Mouse (Mus musculus) heart, adult 8-10 months (tissue): ENCODE measurements around the gene Als2cr12. TPM values are rescaled to one million over a fixed set of nuclear protein-coding genes. Genes with fewer than 3 reads are reported as not detected.
A peak's percentile ranks its signal among the peaks of the same experiment; 100 is the strongest.
"Not testable (repeated sequence)": the region's sequence is repeated elsewhere in the genome, so short reads cannot be mapped to it uniquely, and the experiment has no call there.

ENCODE experiments used
- DNase-seq: peaks from one replicate; pipeline ENCODE4 v3.0.0; 2022; ENCODE audit warnings: low spot score
- total RNA-seq, 4 experiments: library from RNA; stranded (reverse); gene quantifications; 2 replicates each; pipeline ENCODE4 v1.2.4; 2022

Gene Als2cr12
- total RNA-seq, 4 experiments from 2014 or later: not detected

DNA sequence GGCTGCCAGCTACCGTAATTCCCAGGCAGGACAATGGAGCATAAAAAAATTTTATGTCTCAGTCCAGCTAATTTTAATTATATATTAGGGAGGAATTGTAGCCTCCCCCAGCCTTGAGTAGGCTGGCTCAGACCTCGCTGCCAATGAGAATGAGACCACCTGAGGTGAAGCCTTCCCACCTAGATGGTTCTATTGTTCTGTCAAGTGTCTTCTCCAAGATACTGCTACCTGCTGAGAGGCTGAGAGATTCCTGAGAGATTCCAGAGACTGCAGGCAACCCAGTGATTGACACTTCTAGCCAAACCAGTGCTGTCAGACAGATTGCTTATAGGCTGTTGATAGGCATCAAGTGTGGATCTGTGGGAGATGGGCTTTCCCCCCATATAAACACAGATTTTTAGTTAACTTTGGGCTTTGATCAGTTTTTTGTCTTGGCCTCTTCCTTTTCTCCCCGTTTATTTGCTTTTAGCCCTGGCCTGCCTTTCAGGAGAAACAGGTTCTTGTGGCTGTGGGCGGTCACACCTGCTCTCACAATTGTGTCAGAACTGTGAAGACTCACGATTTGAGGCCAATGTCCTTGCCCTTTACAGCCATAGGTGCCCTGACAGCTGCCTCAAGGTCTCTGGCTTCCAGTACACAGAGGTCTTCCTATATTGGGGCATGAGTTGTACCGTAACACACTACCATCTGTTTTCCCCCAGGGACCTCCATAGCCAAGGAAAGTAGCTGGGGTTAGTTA lies 5.6 kb downstream of the Als2cr12 start:
- DNase-seq: no peak

DNA sequence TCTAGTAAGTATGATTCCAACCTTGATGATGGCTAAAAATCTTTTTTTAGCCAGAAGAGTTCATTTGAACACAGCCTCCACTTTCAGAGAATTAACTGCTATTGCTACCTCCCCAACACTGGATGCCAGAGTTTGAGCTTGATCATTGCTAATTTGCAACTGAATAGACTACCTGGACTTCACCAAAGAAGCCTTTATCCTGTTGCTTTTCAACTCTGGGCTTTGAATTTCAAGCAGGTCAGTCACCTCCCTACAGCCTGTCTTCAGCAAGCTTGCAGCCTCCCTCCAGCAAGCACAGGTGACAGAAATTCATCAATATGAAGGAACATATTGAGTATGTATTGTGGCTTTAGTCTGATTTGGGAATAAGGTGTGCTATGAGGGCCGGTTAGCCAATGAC lies 6.4 kb downstream of the Als2cr12 start:
- DNase-seq: no peak

DNA sequence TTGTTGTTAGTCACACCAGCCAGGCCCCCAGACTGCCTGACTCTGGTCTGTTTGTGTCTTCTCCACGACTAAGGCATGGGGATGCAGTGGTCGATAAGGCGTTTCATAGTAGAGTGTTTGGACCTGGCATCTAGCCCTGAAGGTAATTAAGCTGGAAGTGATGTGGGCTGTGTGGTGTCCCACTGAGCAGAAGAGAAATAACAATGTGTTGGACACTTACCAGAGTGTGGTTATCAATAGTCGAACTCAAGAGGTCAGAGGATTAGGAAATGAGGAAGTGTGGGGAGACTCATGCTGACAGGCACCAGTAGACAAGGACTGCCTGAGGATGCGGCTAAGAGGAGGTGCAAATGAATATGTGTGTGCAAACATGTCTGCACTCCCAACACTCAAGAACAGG lies 17.4 kb downstream of the Als2cr12 start:
- not testable (repeated sequence) for DNase-seq

DNA sequence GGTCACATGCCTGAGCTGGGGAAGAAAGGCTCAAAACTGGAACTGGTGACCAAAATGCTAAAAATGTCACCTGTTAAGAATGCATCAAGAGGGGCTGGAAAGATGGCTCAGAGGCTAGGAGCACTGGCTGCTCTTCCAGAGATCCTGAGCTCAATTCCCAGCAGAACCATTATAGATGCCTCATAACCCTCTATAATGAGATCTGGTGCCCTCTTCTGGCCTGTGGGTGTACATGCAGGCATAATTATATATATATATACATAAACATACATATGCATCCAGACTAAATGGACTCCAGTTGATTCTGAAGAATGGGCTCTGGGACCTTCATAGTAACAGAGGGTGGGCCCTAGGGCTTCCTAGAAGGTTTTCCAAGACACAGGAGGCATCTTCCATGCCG lies 18.2 kb downstream of the Als2cr12 start:
- DNase-seq: peak; percentile 28

DNA sequence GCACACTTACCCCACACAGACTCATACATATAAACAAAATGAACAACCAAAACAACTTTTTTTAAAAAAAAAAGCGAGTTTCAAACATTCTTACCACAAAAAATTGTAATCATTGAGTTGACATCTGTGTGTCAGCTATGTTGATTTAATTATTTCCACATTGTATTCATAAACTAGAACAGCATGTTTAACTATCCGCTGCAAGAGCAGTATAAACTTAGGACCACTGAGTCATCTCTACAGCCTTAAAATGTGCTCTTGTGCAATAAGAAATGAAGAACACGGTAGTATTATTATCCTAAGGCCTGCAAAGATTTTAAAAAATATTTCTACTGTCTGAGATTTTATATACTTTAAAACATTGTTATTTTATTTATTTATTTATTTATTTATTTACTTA lies 20.8 kb downstream of the Als2cr12 start:
- no peak for DNase-seq

DNA sequence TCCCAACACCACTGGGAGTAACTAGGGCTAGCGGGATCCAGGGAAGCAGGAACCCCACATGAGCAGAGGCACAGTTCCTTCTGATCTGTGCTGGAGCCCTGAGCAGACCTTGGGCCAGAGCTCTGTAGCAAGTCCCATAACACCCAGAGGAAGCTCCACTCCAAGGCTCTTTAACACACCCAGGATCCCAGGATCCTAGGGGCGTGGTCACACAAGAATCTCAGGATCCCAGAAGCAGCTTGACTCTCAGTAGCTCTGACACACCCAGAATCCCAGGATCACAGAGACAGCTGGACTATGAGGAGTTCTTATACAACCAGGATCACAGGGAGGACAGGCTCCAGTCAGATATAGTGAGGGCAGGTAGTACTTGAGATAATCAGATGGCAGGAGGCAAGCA lies 23.7 kb downstream of the Als2cr12 start:
- no peak for DNase-seq

DNA sequence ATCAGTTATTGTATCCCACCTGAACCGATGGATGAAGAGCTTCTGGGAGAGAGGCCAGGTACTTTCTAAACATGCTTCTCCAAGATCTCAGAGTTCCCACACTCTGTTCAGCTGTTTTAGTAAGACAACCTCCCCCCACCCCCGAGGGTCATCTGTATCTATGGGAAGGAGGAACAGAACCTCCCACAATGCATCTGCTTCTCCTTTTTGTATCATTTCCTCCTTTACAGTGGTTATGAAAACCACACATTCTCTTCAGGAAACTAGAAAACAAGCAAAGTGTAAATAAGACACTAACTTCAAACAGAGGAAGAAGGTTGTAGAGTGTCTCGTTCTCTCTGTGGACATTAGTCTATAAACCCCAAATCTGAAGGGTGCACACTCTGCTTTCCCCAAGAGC lies 26.2 kb downstream of the Als2cr12 start:
- DNase-seq: not testable (repeated sequence)

DNA sequence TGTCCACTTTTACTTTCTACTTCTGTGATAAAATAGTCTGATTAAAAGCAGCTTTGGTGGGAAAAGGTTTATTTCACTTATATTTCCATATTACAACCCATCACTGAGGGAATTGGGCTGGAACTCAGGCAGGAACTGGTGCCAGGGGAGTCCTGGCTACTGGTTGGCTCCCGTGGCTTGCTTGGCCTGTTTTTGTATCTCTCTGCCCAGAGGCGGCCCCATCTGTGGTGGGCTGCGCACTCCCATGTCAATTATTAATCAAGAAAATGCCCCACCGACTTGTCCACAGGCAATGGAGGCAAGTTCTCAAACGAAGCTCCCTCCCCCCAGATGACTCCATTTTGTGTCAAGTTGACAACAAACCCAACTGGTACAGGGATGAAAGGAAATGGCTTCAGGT lies 27.6 kb downstream of the Als2cr12 start:
- no peak for DNase-seq

DNA sequence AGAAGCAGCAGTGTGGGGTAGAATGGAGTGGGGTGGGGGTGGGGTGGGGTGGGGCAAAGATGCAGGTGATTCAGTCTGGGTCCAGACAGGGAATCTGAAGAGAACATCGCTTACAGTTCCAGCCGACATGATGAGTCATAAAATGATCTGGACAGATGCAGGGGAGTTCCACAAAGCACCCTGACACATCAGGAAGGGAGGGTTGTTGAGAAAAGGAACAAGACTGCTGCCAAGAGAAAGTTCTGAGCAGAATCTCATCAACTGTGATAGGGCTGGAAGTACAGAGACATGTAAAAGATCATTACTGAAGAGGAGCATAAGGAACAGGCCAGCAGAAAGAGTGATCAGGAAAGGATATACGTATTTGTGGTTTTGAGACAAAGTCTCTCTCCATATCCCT lies 32.4 kb downstream of the Als2cr12 start:
- not testable (repeated sequence) for DNase-seq

DNA sequence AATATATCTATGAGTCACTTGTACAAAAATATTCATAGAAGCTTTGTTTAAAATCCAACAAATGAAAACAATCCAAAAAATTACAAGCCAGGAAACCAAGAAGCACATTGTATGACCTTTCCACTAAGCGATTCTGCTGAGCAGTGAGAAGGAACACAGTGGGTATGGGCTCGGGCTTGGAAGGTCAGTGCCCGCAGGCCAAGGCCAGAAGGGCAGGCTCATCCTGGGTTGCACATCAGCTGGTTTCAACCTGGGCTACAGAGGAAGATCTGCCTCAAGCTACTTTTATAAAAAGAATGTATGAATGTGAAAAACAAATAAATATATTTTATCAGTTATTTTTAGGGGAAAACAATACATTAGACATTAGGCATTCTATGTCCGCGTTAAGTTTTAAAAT lies 33.1 kb downstream of the Als2cr12 start:
- not testable (repeated sequence) for DNase-seq

DNA sequence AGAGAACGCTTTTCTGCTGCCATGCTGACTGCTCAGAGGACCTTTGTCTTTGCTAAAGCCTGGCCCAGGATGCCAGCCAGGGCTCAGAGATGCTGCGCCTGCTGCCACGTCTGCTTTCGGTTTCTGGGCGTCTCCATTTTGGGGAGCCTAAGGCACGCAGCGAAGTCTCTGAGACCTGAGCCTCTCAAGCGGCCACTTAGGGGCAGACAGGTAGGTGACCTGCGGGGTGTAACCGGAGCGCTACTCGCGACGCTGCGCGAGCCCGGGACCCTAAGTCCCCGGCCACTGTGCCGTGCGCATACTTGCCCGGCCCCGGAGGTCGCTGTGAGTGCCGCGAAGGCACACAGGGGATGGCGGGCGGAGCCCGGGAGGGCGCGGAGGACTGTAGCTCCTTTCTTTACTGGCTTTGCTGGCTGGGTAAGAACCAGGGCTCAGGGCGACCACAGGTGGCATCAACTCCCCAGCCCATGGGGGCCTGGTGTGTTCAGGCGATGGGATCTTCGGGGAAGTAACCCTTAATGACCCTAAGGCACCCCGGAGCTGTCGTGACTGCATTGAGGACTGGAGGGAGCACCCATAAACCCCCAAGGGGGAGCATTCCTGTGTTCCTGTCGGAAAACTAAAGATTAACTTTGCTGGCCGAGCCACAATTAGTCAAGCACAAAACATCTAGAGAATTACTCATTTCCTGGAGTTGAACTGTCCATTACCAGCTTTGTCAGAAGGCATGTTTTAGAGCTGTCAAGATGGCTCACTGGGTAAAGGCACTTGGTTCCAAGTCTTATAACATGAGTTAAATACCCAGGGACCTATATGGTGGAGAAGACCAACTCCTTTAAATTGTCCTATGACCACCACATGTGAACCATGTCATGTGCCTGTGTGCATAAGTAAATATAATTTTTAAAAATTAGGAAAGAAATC lies 43.0 kb downstream of the Als2cr12 start:
- DNase-seq: peak; percentile 56

DNA sequence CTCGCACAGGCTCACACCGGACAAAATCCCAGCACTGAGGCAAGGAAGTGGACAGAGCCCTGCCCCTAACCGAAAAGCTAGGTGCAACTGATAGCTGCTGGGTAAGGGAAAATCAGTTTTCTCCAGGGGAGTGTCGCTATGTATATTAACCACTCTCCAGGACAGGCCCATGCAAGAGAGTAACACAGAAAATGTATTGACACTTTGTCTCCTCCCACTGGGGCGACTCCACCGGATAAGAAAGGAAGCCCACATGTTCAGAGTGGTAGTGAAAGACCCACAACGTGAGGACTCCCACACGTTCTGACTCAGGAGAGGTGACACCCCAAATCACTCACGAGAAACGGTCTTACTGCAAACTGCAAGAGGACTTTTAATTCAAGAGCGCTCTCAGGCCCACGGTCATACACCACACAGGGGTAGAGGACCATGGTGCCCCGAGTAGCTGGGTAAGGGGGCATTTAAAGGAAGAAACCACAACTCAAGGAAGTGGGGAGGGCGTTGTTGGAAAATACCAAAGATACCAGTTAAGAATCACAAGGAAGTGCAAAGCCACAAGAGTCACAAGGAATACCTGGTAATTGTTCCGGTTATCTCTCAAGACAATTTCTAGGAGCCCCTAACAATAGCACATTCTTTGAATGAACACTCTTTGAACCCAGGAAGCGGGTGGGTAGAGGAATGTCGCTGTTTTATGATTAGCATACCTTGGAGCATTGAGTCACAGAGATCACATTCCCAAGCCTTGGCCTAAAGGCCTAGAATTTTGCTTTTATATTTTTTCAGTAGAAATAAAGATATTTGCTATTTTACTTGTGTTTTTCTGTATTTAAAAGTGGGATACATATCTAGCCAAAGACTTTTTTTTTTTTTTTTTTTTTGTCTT lies 44.0 kb downstream of the Als2cr12 start:
- DNase-seq: not testable (repeated sequence)

DNA sequence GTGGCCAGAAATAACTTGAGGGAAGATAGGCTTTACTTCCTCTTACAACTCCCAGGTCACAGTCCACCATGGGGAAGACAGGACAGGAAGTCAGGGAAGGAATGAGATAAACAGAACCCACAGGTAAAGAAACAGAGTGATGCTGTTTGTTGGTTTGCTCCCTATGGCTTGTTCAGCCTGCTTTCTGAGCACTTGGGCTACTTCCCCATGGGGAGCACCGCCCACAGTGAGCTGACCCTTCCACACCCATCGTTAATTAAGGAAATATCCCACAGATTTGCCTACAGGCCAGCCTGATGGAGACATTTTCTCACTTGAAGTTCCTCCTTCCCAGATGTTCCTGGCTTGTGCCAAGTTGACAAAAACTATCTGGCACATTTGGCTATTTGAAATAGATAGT lies 66.9 kb downstream of the Als2cr12 start:
- not testable (repeated sequence) for DNase-seq

DNA sequence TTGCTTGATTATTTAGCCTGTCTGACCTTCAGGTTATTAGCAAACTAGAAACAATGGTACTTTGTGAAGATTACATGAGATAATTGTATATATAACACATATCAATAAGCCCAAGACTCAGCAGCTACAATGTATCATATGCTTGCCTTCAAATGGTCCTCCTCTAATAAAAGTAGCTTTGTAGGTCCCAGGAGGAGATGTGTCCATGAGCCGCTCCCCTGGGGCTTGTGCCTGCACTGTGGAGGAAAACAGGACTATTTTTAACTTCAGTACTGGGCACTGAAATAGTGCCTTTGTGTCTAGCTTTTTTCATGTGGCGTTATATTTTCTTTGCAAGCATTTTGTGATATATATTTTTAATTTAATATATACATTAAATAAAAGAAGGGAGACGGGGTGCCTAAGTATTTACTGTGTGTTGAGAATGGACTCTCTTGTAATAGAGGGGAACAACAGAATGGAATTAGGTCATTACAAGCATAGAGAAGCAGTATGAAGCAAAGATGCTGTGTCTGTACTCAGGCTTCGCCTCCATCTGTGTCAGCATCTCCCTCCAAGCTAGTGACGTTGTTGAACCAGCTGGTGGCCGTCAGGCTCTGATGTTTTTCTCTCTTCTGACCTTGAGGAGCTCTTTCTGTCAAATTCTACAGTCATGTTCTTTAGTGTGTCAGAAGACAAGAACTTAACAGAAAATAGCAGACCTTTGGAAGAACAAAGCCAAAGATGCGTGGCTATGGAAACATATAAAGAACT lies 73.6 kb downstream of the Als2cr12 start:
- DNase-seq: peak; percentile 25

DNA sequence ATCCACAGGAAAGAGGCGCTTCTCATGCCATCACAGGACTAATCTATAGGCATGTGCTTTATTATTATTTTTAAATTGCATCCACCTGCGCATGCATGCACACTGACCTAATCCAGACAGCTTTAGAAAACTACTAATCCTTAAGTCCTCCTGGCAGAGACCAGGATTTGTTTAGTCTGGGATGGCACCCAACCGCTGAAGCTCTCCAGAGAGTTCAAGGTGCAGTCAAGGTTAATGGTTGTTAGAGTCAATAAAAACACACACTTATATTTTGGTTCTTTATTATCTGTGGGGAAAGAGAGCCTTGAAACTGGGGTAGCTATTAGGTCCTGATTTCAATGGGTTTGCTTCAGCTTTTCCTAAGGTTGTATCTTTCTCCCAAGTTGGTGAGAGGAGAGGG lies 74.5 kb downstream of the Als2cr12 start:
- no peak for DNase-seq

DNA sequence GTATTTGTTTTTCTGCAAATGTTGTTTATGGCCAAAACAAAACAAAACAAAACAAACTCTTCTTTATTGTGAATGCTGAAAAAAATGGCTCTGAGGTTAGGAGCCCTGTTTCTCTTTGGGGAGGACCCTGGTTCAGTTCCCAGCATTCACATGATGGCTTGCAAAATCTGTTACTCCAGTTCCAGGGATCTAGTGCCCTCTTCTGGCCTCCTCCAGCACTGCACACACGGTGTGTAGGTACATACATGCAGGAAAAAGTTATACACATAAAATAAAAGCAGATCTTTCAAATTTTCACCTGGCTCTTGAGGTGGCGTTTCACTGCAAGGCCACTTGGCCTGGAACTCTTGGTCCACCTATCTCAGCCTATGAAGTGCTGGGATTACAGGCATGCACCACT lies 77.0 kb downstream of the Als2cr12 start:
- DNase-seq: no peak

DNA sequence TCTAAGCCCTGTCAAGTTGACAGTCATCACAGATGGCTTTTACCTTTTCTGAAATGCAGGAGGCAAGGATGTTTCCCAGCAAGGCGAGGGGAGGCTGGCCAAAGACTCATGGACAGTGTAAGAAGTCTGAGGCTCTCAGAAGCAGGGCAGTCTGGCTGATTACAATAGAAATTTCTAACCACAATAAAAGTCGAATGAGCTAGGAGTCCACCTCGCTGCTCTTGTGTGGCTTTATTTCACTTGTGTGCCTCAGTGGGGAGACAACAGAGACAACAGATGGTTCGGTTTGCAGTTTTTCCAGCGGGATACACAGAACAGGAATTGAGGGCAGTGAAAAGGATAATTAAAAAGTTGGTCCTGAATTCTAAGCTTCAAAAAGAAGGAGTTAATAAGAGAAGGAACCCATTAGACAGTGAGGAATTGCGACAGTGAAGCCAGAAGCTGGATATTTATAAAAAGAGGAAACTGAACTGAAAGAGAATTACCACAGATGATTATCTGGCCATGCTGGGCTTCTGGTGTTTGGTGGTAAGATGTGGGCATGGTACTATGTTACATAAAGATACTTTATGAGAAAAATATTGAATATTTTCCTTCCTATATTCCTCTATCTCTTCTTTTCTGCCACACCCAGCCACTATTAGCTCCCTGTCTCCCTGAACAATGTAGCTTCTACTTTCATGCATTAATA lies 77.7 kb downstream of the Als2cr12 start:
- no peak for DNase-seq

DNA sequence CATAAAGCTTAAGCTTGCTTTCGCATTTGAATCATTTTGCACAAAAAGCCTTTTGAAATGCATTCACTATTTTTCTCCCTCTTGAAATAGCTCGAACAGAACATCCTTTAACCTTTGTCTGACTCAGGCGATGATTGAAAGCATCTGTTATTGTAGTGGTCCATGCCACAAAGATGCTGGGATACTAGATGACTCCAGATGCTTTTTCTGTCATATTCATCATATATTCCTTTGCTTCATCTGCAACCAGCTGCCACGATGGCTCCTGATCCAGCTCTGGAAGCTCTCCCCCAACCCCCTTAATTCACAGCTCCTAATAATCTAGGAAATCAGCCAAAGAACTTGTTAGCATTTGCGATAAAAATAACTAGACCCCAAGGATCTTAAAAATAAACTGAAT lies 78.7 kb downstream of the Als2cr12 start:
- DNase-seq: no peak

DNA sequence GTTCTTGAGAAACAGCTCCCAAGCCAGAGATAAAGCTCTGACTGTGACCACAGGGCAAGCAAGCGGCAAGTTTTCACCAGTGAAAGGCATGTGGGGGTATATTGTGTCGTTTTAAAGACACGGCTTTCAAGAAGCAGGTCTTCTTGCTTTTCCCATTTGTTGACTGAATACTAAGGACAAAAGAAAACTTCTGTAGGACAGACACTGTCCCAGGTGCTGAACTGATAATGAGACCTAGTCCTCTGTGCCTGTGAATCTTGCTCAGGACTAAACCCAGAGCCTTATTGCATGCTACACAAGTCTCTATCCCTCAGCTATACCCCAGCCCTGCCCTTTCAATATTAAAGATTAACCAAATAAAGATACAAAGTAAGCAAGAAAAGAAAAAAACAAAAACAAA lies 79.6 kb downstream of the Als2cr12 start:
- DNase-seq: no peak

DNA sequence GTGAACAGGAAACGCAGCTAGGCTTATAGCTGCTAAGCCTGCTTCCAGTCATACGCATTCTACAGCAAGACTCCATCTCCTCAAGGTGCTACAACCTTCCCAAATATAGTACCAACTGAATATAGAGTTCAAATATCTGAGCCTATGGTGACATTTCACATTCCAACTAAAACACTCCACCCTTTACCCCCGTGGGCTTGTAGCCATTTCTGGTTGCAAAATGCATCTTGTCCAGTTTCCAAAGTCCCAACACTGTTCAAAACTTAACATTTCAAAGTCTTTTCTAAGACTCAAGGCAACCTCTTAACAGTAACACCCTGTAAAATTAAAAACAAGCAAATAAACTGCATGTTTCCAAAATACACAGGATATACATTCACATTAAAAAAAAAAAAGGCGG lies 80.6 kb downstream of the Als2cr12 start:
- DNase-seq: no peak

DNA sequence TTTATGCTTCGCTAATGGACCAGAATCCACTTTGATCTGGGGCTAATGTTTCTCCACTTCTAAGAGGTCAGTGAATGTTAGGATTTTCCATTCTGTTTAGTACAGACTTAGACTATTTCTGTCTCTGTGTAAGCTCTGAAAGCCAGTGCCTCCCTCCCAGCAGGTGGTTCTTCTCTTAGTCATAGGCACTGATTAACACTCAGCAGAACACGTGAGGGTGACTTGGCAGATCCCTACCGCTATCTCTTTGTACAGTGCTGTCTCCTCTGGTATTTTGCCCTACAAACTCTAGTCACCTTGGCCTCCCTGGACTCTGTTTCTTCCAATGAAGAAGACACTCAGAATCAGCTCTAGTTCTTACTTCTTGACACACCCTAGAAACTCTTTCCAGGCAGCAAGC lies 81.4 kb downstream of the Als2cr12 start:
- peak; percentile 58 for DNase-seq
